16 mouse cellular contexts compared by ENCODE assay signal in genomic region chr1:82274361-82274760, GRCm38 (mm10). TPM values are rescaled to one million over a fixed set of nuclear protein-coding genes. Genes with fewer than 3 reads are reported as not detected.
A peak's percentile ranks its signal among the peaks of the same experiment; 100 is the strongest.
DNase-seq lines count a peak whose midpoint lies in the region; ATAC-seq and TF ChIP-seq lines count a peak whose summit lies in the region.
"Had no signal": no experiment of that assay in that cellular context is flagged by ENCODE, and none has a peak within 500 bp of the region (broad histone marks: within the 10 kb centered on the region; RNA-seq: fewer than 3 reads in every experiment).

No protein-coding gene starts in this region.

- no peak for DNase-seq in heart, embryonic 10.5 days (ENCODE audit: low spot score)
- no peak for DNase-seq in heart, adult 9 months (ENCODE audit: low spot score in 2 of 2)
- DNase-seq in kidney, adult 2 months, result no peak
- DNase-seq in urinary bladder, postnatal 14 days (ENCODE audit: low spot score), result no peak
- DNase-seq: cerebellum, postnatal 25 days; gastrocnemius, postnatal 14 days; heart, postnatal 14 days; kidney, postnatal 14 days; layer of hippocampus, adult 9-11 months; thymus, postnatal 4 days had no signal

- no peaks in the 10 kb centered on the region for H3K27me3 ChIP-seq in heart, embryonic 10.5 days (ENCODE audit: insufficient read depth, poor library complexity, severe bottlenecking)
- H3K27me3 ChIP-seq in kidney, embryonic 16.5 days (ENCODE audit: insufficient read depth, low read length), result no peaks in the 10 kb centered on the region
- H3K27me3 ChIP-seq in kidney, adult 2 months (replicated peaks; ENCODE audit: control insufficient read depth, insufficient read depth, low read length), result no peaks in the 10 kb centered on the region
- H3K27me3 ChIP-seq in midbrain, embryonic 12.5 days, result no peaks in the 10 kb centered on the region
- no peaks in the 10 kb centered on the region for H3K27me3 ChIP-seq in midbrain, embryonic 16.5 days (ENCODE audit: control insufficient read depth, insufficient read depth, low read depth, low read length)
- H3K27me3 ChIP-seq: neural tube, embryonic 13.5 days had no signal

- no peak overlapping the region for H3K9ac ChIP-seq in kidney, embryonic 16.5 days (replicated peaks; ENCODE audit: low read length)
- H3K9ac ChIP-seq in midbrain, embryonic 12.5 days (replicated peaks), result no peak overlapping the region
- no peak overlapping the region for H3K9ac ChIP-seq in midbrain, embryonic 16.5 days (ENCODE audit: low read depth, low read length)
- H3K9ac ChIP-seq: neural tube, embryonic 13.5 days had no signal

- no peak overlapping the region for H3K4me3 ChIP-seq in heart, embryonic 10.5 days
- no peak overlapping the region for H3K4me3 ChIP-seq in kidney, embryonic 16.5 days (ENCODE audit: low read length)
- no peak overlapping the region for H3K4me3 ChIP-seq in kidney, adult 2 months (ENCODE audit: insufficient read depth, low read depth, low read length)
- H3K4me3 ChIP-seq in midbrain, embryonic 12.5 days, result no peak overlapping the region
- H3K4me3 ChIP-seq in midbrain, embryonic 16.5 days (ENCODE audit: low read depth, low read length), result no peak overlapping the region
- H3K4me3 ChIP-seq: neural tube, embryonic 13.5 days had no signal

- H3K9me3 ChIP-seq in heart, embryonic 10.5 days, result no peaks in the 10 kb centered on the region
- H3K9me3 ChIP-seq in kidney, embryonic 16.5 days (ENCODE audit: low read length), result no peaks in the 10 kb centered on the region
- no peaks in the 10 kb centered on the region for H3K9me3 ChIP-seq in midbrain, embryonic 12.5 days
- no peaks in the 10 kb centered on the region for H3K9me3 ChIP-seq in midbrain, embryonic 16.5 days (replicated peaks; ENCODE audit: control insufficient read depth, low read length, poor library complexity, severe bottlenecking)
- H3K9me3 ChIP-seq: neural tube, embryonic 13.5 days had no signal

- no peak for TF ChIP-seq CTCF in kidney, adult 2 months (conservative IDR thresholded peaks at IDR 0.05; ENCODE audit: insufficient read depth, insufficient read length, low read depth, low read length)

- H3K27ac ChIP-seq in heart, embryonic 10.5 days, result 0 out of 2 replicates have a peak overlapping the region, but pooled peaks have one; percentile 47
- peak overlapping the region; percentile 65; the same call in 1 of the 2 replicates for H3K27ac ChIP-seq in kidney, embryonic 16.5 days (ENCODE audit: low read length)
- no peak overlapping the region for H3K27ac ChIP-seq in kidney, adult 2 months (ENCODE audit: insufficient read depth, low read depth, low read length)
- H3K27ac ChIP-seq in midbrain, embryonic 12.5 days (replicated peaks), result peak overlapping the region; percentile 52
- H3K27ac ChIP-seq in midbrain, embryonic 16.5 days (ENCODE audit: low read length), result no peak overlapping the region
- H3K27ac ChIP-seq: macrophage; neural tube, embryonic 13.5 days had no signal

- 0 out of 2 replicates have a peak, but pooled peaks have one; percentile 23 for ATAC-seq in kidney, embryonic 16.5 days (ENCODE audit: low FRiP score, low TSS enrichment)
- no peak for ATAC-seq in midbrain, embryonic 12.5 days (ENCODE audit: low FRiP score, low read depth)
- ATAC-seq in midbrain, embryonic 16.5 days, result no peak

- H3K36me3 ChIP-seq in heart, embryonic 10.5 days, result peaks cover 37% of the 10 kb centered on the region
- H3K36me3 ChIP-seq in kidney, embryonic 16.5 days (ENCODE audit: insufficient read depth, low read length), result peaks cover 10% of the 10 kb centered on the region; the same call in 1 of the 2 replicates
- peaks cover 2% of the 10 kb centered on the region; the same call in 1 of the 2 replicates for H3K36me3 ChIP-seq in kidney, adult 2 months (ENCODE audit: control insufficient read depth, insufficient read depth, low read length)
- peaks cover 17% of the 10 kb centered on the region for H3K36me3 ChIP-seq in midbrain, embryonic 12.5 days
- 0 out of 2 replicates have a peak, but pooled peaks cover 7% of the 10 kb centered on the region for H3K36me3 ChIP-seq in midbrain, embryonic 16.5 days (ENCODE audit: control insufficient read depth, insufficient read depth, low read length)

- peaks cover 21% of the 10 kb centered on the region; the same call in 1 of the 2 replicates for H3K4me1 ChIP-seq in heart, embryonic 10.5 days
- H3K4me1 ChIP-seq in kidney, embryonic 16.5 days (ENCODE audit: insufficient read depth, low read length), result peaks cover 7% of the 10 kb centered on the region; the same call in 1 of the 2 replicates
- H3K4me1 ChIP-seq in kidney, adult 2 months (ENCODE audit: control insufficient read depth, insufficient read depth, low read length), result no peaks in the 10 kb centered on the region; the same call in 1 of the 2 replicates
- peaks cover 28% of the 10 kb centered on the region for H3K4me1 ChIP-seq in midbrain, embryonic 12.5 days
- H3K4me1 ChIP-seq in midbrain, embryonic 16.5 days (ENCODE audit: control insufficient read depth, insufficient read depth, low read length), result no peaks in the 10 kb centered on the region; the same call in none of the 2 replicates

- WGBS in heart, embryonic 10.5 days, result 44% methylated on average over 1 of the region's 1 CpGs
- 0% methylated on average over 1 of the region's 1 CpGs for WGBS in kidney, embryonic 16.5 days
- WGBS in kidney, adult 2 months, result 37% methylated on average over 1 of the region's 1 CpGs
- 21% methylated on average over 1 of the region's 1 CpGs for WGBS in midbrain, embryonic 12.5 days
- 26% methylated on average over 1 of the region's 1 CpGs for WGBS in midbrain, embryonic 16.5 days

- TF ChIP-seq POLR2A in kidney, adult 2 months (IDR thresholded peaks at IDR 0.05; ENCODE audit: low read depth, low read length), result no peak

- no peak overlapping the region for H3K4me2 ChIP-seq in kidney, embryonic 16.5 days (replicated peaks; ENCODE audit: low read depth, low read length)
- peak overlapping the region; percentile 32; the same call in 1 of the 2 replicates for H3K4me2 ChIP-seq in midbrain, embryonic 12.5 days (replicated peaks)
- H3K4me2 ChIP-seq in midbrain, embryonic 16.5 days (ENCODE audit: low read length), result no peak overlapping the region
- H3K4me2 ChIP-seq: liver, embryonic 11.5 days; neural tube, embryonic 13.5 days had no signal

RNA-seq across cellular contexts. Expression of gene Irs1, which starts 16.9 kb away (rescaled TPM):
- polyA plus RNA-seq in heart, embryonic 10.5 days (2016; fragmentation: Nextera tagmentation; extraction: Ambion mirVana), result 10.0 and 12.5 TPM in 2 replicates
- polyA plus RNA-seq in kidney, embryonic 16.5 days (2015; fragmentation: Nextera tagmentation; extraction: Ambion mirVana), result 4.2 and 4.3 TPM in 2 replicates
- 7.1 and 7.4 TPM in 2 replicates for polyA plus RNA-seq in kidney, adult 2 months (2012; rRNA removed)
- polyA plus RNA-seq in midbrain, embryonic 12.5 days (2016; fragmentation: Nextera tagmentation; extraction: Ambion mirVana), result 11.5 and 11.7 TPM in 2 replicates
- polyA plus RNA-seq in midbrain, embryonic 16.5 days (2015; fragmentation: Nextera tagmentation; extraction: Ambion mirVana), result 7.9 and 8.9 TPM in 2 replicates
- polyA plus RNA-seq: macrophage had no signal

RNA-seq across cellular contexts. Expression of gene Gm9747, which starts 41.4 kb away (rescaled TPM):
- 28.0 and 32.2 TPM in 2 replicates for polyA plus RNA-seq in heart, embryonic 10.5 days (2016; fragmentation: Nextera tagmentation; extraction: Ambion mirVana)
- 13.1 and 15.0 TPM in 2 replicates for polyA plus RNA-seq in kidney, embryonic 16.5 days (2015; fragmentation: Nextera tagmentation; extraction: Ambion mirVana)
- polyA plus RNA-seq in kidney, adult 2 months (2012; rRNA removed), result 0.03 TPM in 1 of 2 replicates, not detected in the other
- 24.9 and 26.4 TPM in 2 replicates for polyA plus RNA-seq in midbrain, embryonic 12.5 days (2016; fragmentation: Nextera tagmentation; extraction: Ambion mirVana)
- polyA plus RNA-seq in midbrain, embryonic 16.5 days (2015; fragmentation: Nextera tagmentation; extraction: Ambion mirVana), result 24.8 and 26.0 TPM in 2 replicates
- polyA plus RNA-seq: macrophage had no signal

RNA-seq across cellular contexts. Expression of gene Rhbdd1, which starts 41.9 kb away (rescaled TPM):
- 11.0 and 12.4 TPM in 2 replicates for polyA plus RNA-seq in heart, embryonic 10.5 days (2016; fragmentation: Nextera tagmentation; extraction: Ambion mirVana)
- polyA plus RNA-seq in kidney, embryonic 16.5 days (2015; fragmentation: Nextera tagmentation; extraction: Ambion mirVana), result 11.2 and 11.8 TPM in 2 replicates
- 12.8 and 13.0 TPM in 2 replicates for polyA plus RNA-seq in kidney, adult 2 months (2012; rRNA removed)
- 9.0 and 10.2 TPM in 2 replicates for polyA plus RNA-seq in midbrain, embryonic 12.5 days (2016; fragmentation: Nextera tagmentation; extraction: Ambion mirVana)
- polyA plus RNA-seq in midbrain, embryonic 16.5 days (2015; fragmentation: Nextera tagmentation; extraction: Ambion mirVana), result 3.8 and 4.5 TPM in 2 replicates

Comparison
In these comparisons a context has a peak if more than half of its experiments do, and no peak if none do; other contexts are left out.
1. H3K27ac ChIP-seq: peak in heart, embryonic 10.5 days (single experiment), kidney, embryonic 16.5 days (single experiment) and midbrain, embryonic 12.5 days (single experiment); none in kidney, adult 2 months (single experiment) and midbrain, embryonic 16.5 days (single experiment).
2. RNA of gene Gm9747, which starts 41.4 kb away (polyA plus RNA-seq): 28.0 to 32.2 TPM in heart, embryonic 10.5 days, 24.9 to 26.4 TPM in midbrain, embryonic 12.5 days, 24.8 to 26.0 TPM in midbrain, embryonic 16.5 days and 13.1 to 15.0 TPM in kidney, embryonic 16.5 days; 0.03 TPM in kidney, adult 2 months; every median in the first group is over 10 times any median in the second.